Mouse (Mus musculus): Measurements from ENCODE around the gene Pllp.
A peak's percentile ranks its signal among the peaks of the same experiment; 100 is the strongest.

Gene Pllp

GRCm38 (mm10) chr8:94702844-94703813 is 7.1 kb upstream of the Pllp start:
- peak; percentile 68 to 69 for DNase-seq

GRCm38 (mm10) chr8:94702156-94702555 is 6.1 kb upstream of the Pllp start:
- no peak for DNase-seq

- no peak for DNase-seq
Measured at GRCm38 (mm10) chr8:94700421-94700935, 4.4 kb upstream of the Pllp start.

- no peak for DNase-seq
Measured at GRCm38 (mm10) chr8:94699366-94699765, 3.3 kb upstream of the Pllp start.

GRCm38 (mm10) chr8:94697956-94698355 is 1.9 kb upstream of the Pllp start:
- no peak for DNase-seq

GRCm38 (mm10) chr8:94696566-94696965 is 488 bp upstream of the Pllp start:
- DNase-seq: no peak

- no peak for DNase-seq
Measured at GRCm38 (mm10) chr8:94695341-94695993, 611 bp downstream of the Pllp start.

- DNase-seq: no peak
Measured at GRCm38 (mm10) chr8:94694701-94695100, 1.4 kb downstream of the Pllp start.

- DNase-seq: no peak
Measured at GRCm38 (mm10) chr8:94685953-94686352, 10.1 kb downstream of the Pllp start.

- DNase-seq: no peak
Measured at GRCm38 (mm10) chr8:94684287-94684686, 11.8 kb downstream of the Pllp start.

GRCm38 (mm10) chr8:94682732-94683524 is 13.2 kb downstream of the Pllp start:
- DNase-seq: no peak

- no peak for DNase-seq
Measured at GRCm38 (mm10) chr8:94680414-94680813, 15.7 kb downstream of the Pllp start.

GRCm38 (mm10) chr8:94678582-94678981 is 17.5 kb downstream of the Pllp start:
- no peak for DNase-seq

GRCm38 (mm10) chr8:94675923-94676322 is 20.2 kb downstream of the Pllp start:
- DNase-seq: no peak

- DNase-seq: no peak
Measured at GRCm38 (mm10) chr8:94674384-94674783, 21.7 kb downstream of the Pllp start.

- DNase-seq: peak; percentile 92 to 94
Measured at GRCm38 (mm10) chr8:94666456-94667308, 29.4 kb downstream of the Pllp start, which contains the start of gene Arl2bp. TSS of gene Arl2bp (plus strand) at chr8:94666600.

- DNase-seq: no peak
Measured at GRCm38 (mm10) chr8:94664722-94665121, 31.4 kb downstream of the Pllp start.

GRCm38 (mm10) chr8:94660418-94660817 is 35.7 kb downstream of the Pllp start:
- no peak for DNase-seq

GRCm38 (mm10) chr8:94658031-94658430 is 38.0 kb downstream of the Pllp start:
- DNase-seq: no peak

GRCm38 (mm10) chr8:94654994-94655393 is 41.1 kb downstream of the Pllp start:
- no peak for DNase-seq

- DNase-seq: no peak
Measured at GRCm38 (mm10) chr8:94652951-94653350, 43.1 kb downstream of the Pllp start.

- DNase-seq: no peak
Measured at GRCm38 (mm10) chr8:94649496-94649895, 46.6 kb downstream of the Pllp start.
